Mouse (Mus musculus) ES-Bruce4 (cell line): ENCODE measurements around the gene Lyrm1. TPM values are rescaled to one million over a fixed set of nuclear protein-coding genes. Genes with fewer than 3 reads are reported as not detected.
A peak's percentile ranks its signal among the peaks of the same experiment; 100 is the strongest.

Experiments used
- H3K27ac ChIP-seq: 2 replicates; pipeline ENCODE4 v1.5.1; 2012; ENCODE audit warnings: low read length, inconsistent platforms; ENCODE audit not compliant: insufficient read depth
- H3K27me3 ChIP-seq: 2 replicates; pipeline ENCODE4 v1.6.1; 2012; ENCODE audit warnings: mild to moderate bottlenecking, low read length, inconsistent platforms; ENCODE audit not compliant: control insufficient read depth, poor library complexity, insufficient read depth, severe bottlenecking
- H3K36me3 ChIP-seq: 2 replicates; pipeline ENCODE4 v1.6.1; 2012; ENCODE audit warnings: inconsistent platforms, mild to moderate bottlenecking, low read length, moderate library complexity; ENCODE audit not compliant: control insufficient read depth, poor library complexity, insufficient read depth, severe bottlenecking
- H3K4me1 ChIP-seq: one replicate; pipeline ENCODE4 v1.8.1; 2011; ENCODE audit warnings: low read length; ENCODE audit not compliant: control insufficient read depth, insufficient read depth
- H3K4me3 ChIP-seq: 2 replicates; pipeline ENCODE4 v1.5.1; 2011; ENCODE audit warnings: low read depth, mild to moderate bottlenecking, low read length
- H3K9ac ChIP-seq: 2 replicates; pipeline ENCODE4 v1.6.1; 2012; ENCODE audit warnings: low read depth, mild to moderate bottlenecking, inconsistent platforms; ENCODE audit not compliant: poor library complexity, severe bottlenecking
- H3K9me3 ChIP-seq: replicated peaks from 2 replicates; pipeline ENCODE4 v1.6.1; 2012; ENCODE audit warnings: mild to moderate bottlenecking, low read length, inconsistent platforms; ENCODE audit not compliant: control insufficient read depth, poor library complexity, insufficient read depth, severe bottlenecking
- CTCF ChIP-seq: IDR thresholded peaks from one replicate; pipeline ENCODE4 v1.8.1; 2011; ENCODE audit warnings: low read depth, low read length
- EP300 ChIP-seq: IDR thresholded peaks from 2 replicates; pipeline ENCODE4 v1.6.1; 2011; ENCODE audit warnings: low read depth, low read length; ENCODE audit not compliant: insufficient read depth
- POLR2A ChIP-seq: IDR thresholded peaks from one replicate; pipeline ENCODE4 v1.8.1; 2011; ENCODE audit warnings: low read length; ENCODE audit not compliant: insufficient read depth
- polyA plus RNA-seq: library from polyadenylated mRNA; stranded (reverse); fragments of >200 nt; gene quantifications from 2 replicates; pipeline ENCODE4 v1.2.4, GENCODE M21; 2011; ENCODE audit warnings: low read depth; ENCODE audit not compliant: missing spikeins, insufficient read depth, insufficient read length

The Lyrm1 gene
- polyA plus RNA-seq = 7.2 and 8.7 TPM in 2 replicates

- Histone ChIP-seq H3K36me3 (no peaks in the 10 kb centered on the region; the same call in 1 of the 2 replicates), H3K9ac (peak within 1 kb of the TSS; percentile 95), H3K27me3 (no peaks in the 10 kb centered on the region), H3K27ac (peak within 1 kb of the TSS; percentile 88), H3K4me1 (peaks cover 2% of the 10 kb centered on the region), H3K9me3 (no peaks in the 10 kb centered on the region), H3K4me3 (peak within 1 kb of the TSS; percentile 95)
- TF ChIP-seq EP300 = no peak
- TF ChIP-seq POLR2A = no peak
- no peak for TF ChIP-seq CTCF
Measured at GRCm38 (mm10) chr7:119895639-119896512, at the start of gene Lyrm1, which contains the start of gene Dcun1d3. Lyrm1 (plus strand) TSS chr7:119895861. Dcun1d3 (minus strand) TSS chr7:119896298.

- Histone ChIP-seq H3K4me3 (no peak overlapping the region), H3K4me1 (no peaks in the 10 kb centered on the region), H3K9me3 (no peaks in the 10 kb centered on the region), H3K27ac (no peak overlapping the region), H3K36me3 (peaks cover 2% of the 10 kb centered on the region), H3K9ac (no peak overlapping the region), H3K27me3 (no peaks in the 10 kb centered on the region)
- TF ChIP-seq POLR2A = no peak
- no peak for TF ChIP-seq EP300
- TF ChIP-seq CTCF = no peak
Measured at GRCm38 (mm10) chr7:119847396-119847795, 48.3 kb upstream of the Lyrm1 start.

- Histone ChIP-seq H3K27ac (no peak overlapping the region), H3K36me3 (peaks cover 2% of the 10 kb centered on the region), H3K4me1 (no peaks in the 10 kb centered on the region), H3K27me3 (no peaks in the 10 kb centered on the region), H3K9me3 (no peaks in the 10 kb centered on the region), H3K9ac (no peak overlapping the region), H3K4me3 (no peak overlapping the region)
- no peak for TF ChIP-seq EP300
- peak; percentile 57 for TF ChIP-seq CTCF
Measured at GRCm38 (mm10) chr7:119849096-119849495, 46.6 kb upstream of the Lyrm1 start.

- no peaks in the 10 kb centered on the region for H3K4me1 ChIP-seq
- H3K9me3 ChIP-seq = no peaks in the 10 kb centered on the region
- H3K9ac ChIP-seq = no peak overlapping the region
- H3K4me3 ChIP-seq = no peak overlapping the region
- H3K36me3 ChIP-seq = peaks cover 11% of the 10 kb centered on the region
- no peaks in the 10 kb centered on the region for H3K27me3 ChIP-seq
- no peak overlapping the region for H3K27ac ChIP-seq
- TF ChIP-seq POLR2A (no peak), CTCF (no peak), EP300 (no peak)
Measured at GRCm38 (mm10) chr7:119850737-119851136, 44.9 kb upstream of the Lyrm1 start.

- Histone ChIP-seq H3K9me3 (no peaks in the 10 kb centered on the region), H3K27ac (no peak overlapping the region), H3K27me3 (no peaks in the 10 kb centered on the region), H3K36me3 (peaks cover 13% of the 10 kb centered on the region), H3K4me1 (peaks cover 1% of the 10 kb centered on the region), H3K4me3 (no peak overlapping the region), H3K9ac (no peak overlapping the region)
- TF ChIP-seq POLR2A (no peak), EP300 (no peak), CTCF (no peak)
Measured at GRCm38 (mm10) chr7:119852494-119852893, 43.2 kb upstream of the Lyrm1 start.

GRCm38 (mm10) chr7:119853186-119853585 is 42.5 kb upstream of the Lyrm1 start:
- peaks cover 13% of the 10 kb centered on the region for H3K36me3 ChIP-seq
- H3K9ac ChIP-seq = no peak overlapping the region
- no peak overlapping the region for H3K4me3 ChIP-seq
- TF ChIP-seq EP300 = no peak
- H3K9me3 ChIP-seq = no peaks in the 10 kb centered on the region
- no peak overlapping the region for H3K27ac ChIP-seq
- peaks cover 2% of the 10 kb centered on the region for H3K4me1 ChIP-seq
- no peaks in the 10 kb centered on the region for H3K27me3 ChIP-seq
